Mouse (Mus musculus): Measurements from ENCODE around the gene Otos. TPM values are rescaled to one million over a fixed set of nuclear protein-coding genes. Genes with fewer than 3 reads are reported as not detected.

The Otos gene
- polyA plus RNA-seq, 1 experiment from 2014 or later: 0.08 TPM

GRCm38 (mm10) chr1:92616046-92616445, 32.6 kb downstream of the Otos start:
- DNase-seq (ENCODE audit: low read depth, low spot score): no peak
- CTCF ChIA-PET: interaction anchor here (0.8 to 3.5 kb wide), 3 partner anchors 18 to 218 kb away, joined by 3 to 9 read pairs (median 9); partner anchors contain the start of gene Otos
- no peaks in the 10 kb centered on the region for H3K27me3 ChIP-seq
- POLR2A ChIA-PET: interaction anchor here (0.6 kb wide), 1 partner anchor 594 kb away, joined by 4 read pairs; no protein-coding TSS in a partner anchor
- no peak for TF ChIP-seq CTCF (IDR thresholded peaks at IDR 0.05)
- in situ Hi-C loops (cut with MboI; ENCODE audit: low pct_unique_long_range_greater_than_20kb): loop anchor here (25.0 kb wide), 1 partner anchor 654 kb away; no protein-coding TSS in a partner anchor
- peak; percentile 41 for ATAC-seq

DNA sequence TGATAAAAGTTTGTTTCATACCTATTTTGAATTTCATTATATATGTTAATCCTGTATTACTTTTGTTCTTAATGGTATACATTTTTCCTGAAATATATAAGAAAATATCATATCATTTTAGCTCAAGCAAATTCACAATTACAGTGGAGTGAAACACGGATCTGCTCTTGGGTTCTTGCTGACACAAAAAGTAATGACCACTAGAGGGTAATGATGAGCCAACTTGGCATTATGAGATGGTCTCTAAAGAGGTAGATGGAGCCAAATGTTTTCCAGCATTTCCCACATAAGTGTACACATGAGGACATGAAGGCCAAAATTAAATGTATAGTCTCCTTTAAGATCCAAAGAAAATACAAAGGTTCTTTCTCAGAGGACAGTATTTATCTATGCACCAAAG, 34.1 kb downstream of the Otos start:
- CTCF ChIA-PET: interaction anchor here (1.0 to 4.4 kb wide), 6 partner anchors 16 to 220 kb away, joined by 3 to 17 read pairs (median 7); partner anchors contain the start of genes Cops9 and Otos
- in situ Hi-C loops (cut with MboI; ENCODE audit: low pct_unique_long_range_greater_than_20kb): loop anchor here (5.0 to 25.0 kb wide), 2 partner anchors 82 to 652 kb away; no protein-coding TSS in a partner anchor
- no peak for DNase-seq (ENCODE audit: low read depth, low spot score)
- POLR2A ChIA-PET: no interaction called here
- peak; percentile 62 for TF ChIP-seq CTCF (IDR thresholded peaks at IDR 0.05)
- ATAC-seq: no peak
- H3K27me3 ChIP-seq: peaks cover 11% of the 10 kb centered on the region

DNA sequence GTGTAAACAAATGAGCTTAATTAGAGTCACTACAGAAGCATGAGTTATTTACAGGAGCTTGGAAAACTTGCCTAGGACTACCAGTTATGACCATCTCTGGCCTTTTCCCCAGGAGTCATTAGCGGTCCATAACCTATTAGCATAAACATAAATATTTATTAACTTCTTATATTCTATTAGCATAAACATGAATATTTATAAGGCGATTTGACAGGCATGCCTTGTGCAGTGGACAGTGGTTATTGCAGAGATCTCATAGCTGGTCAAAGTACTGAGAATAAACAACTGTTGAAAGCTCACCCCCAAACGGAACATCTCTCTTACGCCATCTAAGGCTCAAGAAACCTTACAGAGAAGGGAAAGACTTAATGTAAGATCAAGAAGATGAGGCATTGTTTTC, 35.5 kb downstream of the Otos start:
- POLR2A ChIA-PET: no interaction called here
- no peak for ATAC-seq
- DNase-seq (ENCODE audit: low read depth, low spot score): no peak
- in situ Hi-C loops (cut with MboI; ENCODE audit: low pct_unique_long_range_greater_than_20kb): loop anchor here (5.0 to 25.0 kb wide), 2 partner anchors 81 to 651 kb away; no protein-coding TSS in a partner anchor
- peaks cover 18% of the 10 kb centered on the region for H3K27me3 ChIP-seq
- no peak for TF ChIP-seq CTCF (IDR thresholded peaks at IDR 0.05)
- CTCF ChIA-PET: interaction anchor here (2.2 to 4.4 kb wide), 4 partner anchors 18 to 221 kb away, joined by 5 to 17 read pairs (median 12); partner anchors contain the start of gene Otos

DNA sequence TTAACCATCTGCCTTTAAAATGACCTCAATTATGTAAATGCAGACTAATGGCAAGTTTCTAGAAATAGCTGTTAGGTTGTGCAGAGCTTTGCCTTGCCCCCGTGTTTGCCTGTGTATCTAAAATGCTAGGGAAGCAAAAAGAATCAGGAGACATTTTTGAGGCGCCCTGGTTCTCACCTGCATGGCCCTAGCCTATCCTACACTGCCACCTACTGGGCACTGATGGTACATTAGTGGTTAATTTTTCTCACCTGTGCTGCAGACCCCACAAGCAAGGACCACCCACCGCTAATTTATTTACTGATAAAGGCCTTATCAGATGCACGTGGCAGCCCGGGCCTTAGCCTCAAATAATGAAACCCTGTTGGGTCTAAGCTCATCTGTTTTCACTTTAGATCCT, 37.6 kb downstream of the Otos start:
- TF ChIP-seq CTCF (IDR thresholded peaks at IDR 0.05): peak; percentile 90
- peaks cover 18% of the 10 kb centered on the region for H3K27me3 ChIP-seq
- DNase-seq (ENCODE audit: low read depth, low spot score) (no peak), ATAC-seq (no peak)
- CTCF ChIA-PET: interaction anchor here (0.7 to 4.4 kb wide), 4 partner anchors 37 to 292 kb away, joined by 3 to 17 read pairs (median 4); partner anchors contain the start of genes Ankmy1 and Otos
- POLR2A ChIA-PET: no interaction called here
- in situ Hi-C loops (cut with MboI; ENCODE audit: low pct_unique_long_range_greater_than_20kb): loop anchor here (5.0 to 25.0 kb wide), 2 partner anchors 79 to 649 kb away; no protein-coding TSS in a partner anchor

- H3K27me3 ChIP-seq: peaks cover 29% of the 10 kb centered on the region
- POLR2A ChIA-PET: no interaction called here
- CTCF ChIA-PET: no interaction called here
- in situ Hi-C loops (cut with MboI; ENCODE audit: low pct_unique_long_range_greater_than_20kb): loop anchor here (25.0 kb wide), 1 partner anchor 645 kb away; no protein-coding TSS in a partner anchor
- DNase-seq (ENCODE audit: low read depth, low spot score) (no peak), ATAC-seq (no peak)
- TF ChIP-seq CTCF (IDR thresholded peaks at IDR 0.05): no peak
Measured at GRCm38 (mm10) chr1:92607711-92608110, 40.9 kb downstream of the Otos start.

DNA sequence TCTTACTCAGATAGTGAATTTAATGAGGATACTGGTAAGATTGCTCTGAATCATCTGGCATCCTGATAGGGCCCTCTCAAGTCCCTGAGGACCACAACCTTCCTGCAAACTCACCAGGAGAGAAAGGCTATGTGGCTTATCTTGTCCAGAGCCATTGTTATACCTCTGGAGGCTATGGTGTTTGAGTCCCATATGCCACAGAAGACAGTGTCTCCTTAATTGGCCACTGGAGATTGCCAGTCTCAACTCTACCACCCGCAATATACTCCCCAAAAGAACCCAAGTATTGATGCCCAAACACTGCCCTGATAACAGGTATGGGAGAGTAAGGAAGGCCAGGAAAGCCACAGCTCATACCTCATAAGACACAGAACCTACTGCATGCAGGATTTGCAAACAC, 43.2 kb downstream of the Otos start, which contains the start of gene Olfr1410:
Gene Olfr1410, plus strand, starts transcription at position 301 of the 400 bp plus-strand sequence.
- DNase-seq (ENCODE audit: low read depth, low spot score) (no peak), ATAC-seq (no peak)
- no peak for TF ChIP-seq CTCF (IDR thresholded peaks at IDR 0.05)
- in situ Hi-C loops (cut with MboI; ENCODE audit: low pct_unique_long_range_greater_than_20kb): loop anchor here (25.0 kb wide), 1 partner anchor 643 kb away; no protein-coding TSS in a partner anchor
- H3K27me3 ChIP-seq: peaks cover 30% of the 10 kb centered on the region
- ChIA-PET POLR2A (no interaction called here), CTCF (no interaction called here)

DNA sequence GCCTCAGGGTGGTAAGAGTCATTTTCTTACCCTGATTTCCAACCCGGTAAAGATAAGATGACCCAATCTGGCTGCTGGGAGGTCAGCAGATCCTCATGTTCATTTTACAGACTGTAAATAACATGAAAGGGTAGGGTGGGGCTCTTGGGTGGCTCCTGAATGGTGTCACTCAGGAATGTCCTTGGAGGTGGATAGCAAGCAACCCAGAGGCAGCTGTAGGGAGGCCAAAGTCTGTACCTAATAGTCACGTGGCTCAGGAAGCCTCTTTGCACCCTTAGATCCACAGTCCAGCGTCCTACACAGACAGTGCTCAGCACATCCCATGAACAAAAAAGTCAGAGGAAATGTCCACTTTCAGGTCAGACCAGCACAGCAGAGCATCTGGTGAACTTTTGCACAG, 52.6 kb downstream of the Otos start:
- in situ Hi-C loops (cut with MboI; ENCODE audit: low pct_unique_long_range_greater_than_20kb): no loop called here
- CTCF ChIA-PET: no interaction called here
- ATAC-seq: no peak
- POLR2A ChIA-PET: no interaction called here
- H3K27me3 ChIP-seq: peaks cover 33% of the 10 kb centered on the region
- no peak for DNase-seq (ENCODE audit: low read depth, low spot score)
- no peak for TF ChIP-seq CTCF (IDR thresholded peaks at IDR 0.05)

Other genes with a start within 250 kb of the Otos start
- gene Ndufa10, start 175.0 kb downstream of the Otos start, polyA plus RNA-seq (2021): 237 TPM
- not detected for gene Olfr1416, start 163.7 kb downstream of the Otos start, polyA plus RNA-seq (2021)
- gene Olfr1415, start 152.7 kb downstream of the Otos start, polyA plus RNA-seq (2021): not detected
- not detected for gene Olfr1414, start 130.2 kb downstream of the Otos start, polyA plus RNA-seq (2021)
- gene Olfr1413, start 77.5 kb downstream of the Otos start, polyA plus RNA-seq (2021): not detected
- not detected for gene Olfr1412, start 63.1 kb downstream of the Otos start, polyA plus RNA-seq (2021)
- not detected for gene Olfr1411, start 54.4 kb downstream of the Otos start, polyA plus RNA-seq (2021)
- gene Olfr1410, start 43.1 kb downstream of the Otos start, polyA plus RNA-seq (2021): not detected
- gene Olfr12, start 31.1 kb downstream of the Otos start, polyA plus RNA-seq (2021): not detected
- 240 TPM for gene Cops9, start 6.9 kb downstream of the Otos start, polyA plus RNA-seq (2021)
- 131 TPM for gene Gpc1, start 182.8 kb upstream of the Otos start, polyA plus RNA-seq (2021)

Measured in Patski (cell line).